Mouse (Mus musculus): ENCODE measurements around the gene Rasa4. TPM values are rescaled to one million over a fixed set of nuclear protein-coding genes. Genes with fewer than 3 reads are reported as not detected.

Rasa4 gene
- polyA plus RNA-seq (2012; rRNA removed), result 29.4 and 35.0 TPM in 2 replicates
- 14.1 and 17.1 TPM in 2 replicates for polyA plus RNA-seq (2014; fragmentation: Nextera tagmentation; extraction: Ambion mirVana)

- H3K9me3 ChIP-seq (ENCODE audit: control insufficient read depth, low read length), result no peaks in the 10 kb centered on the region
- 2% methylated on average over 18 of the region's 28 CpGs for WGBS
- peaks cover 9% of the 10 kb centered on the region; the same call in 1 of the 2 replicates for H3K4me1 ChIP-seq (ENCODE audit: control insufficient read depth, insufficient read depth, low read length)
- peak; percentile 13; the same call in 1 of the 2 replicates for TF ChIP-seq POLR2A (IDR thresholded peaks at IDR 0.05; ENCODE audit: borderline replicate concordance, extremely low read depth, insufficient read depth, insufficient read length)
- H3K27me3 ChIP-seq (ENCODE audit: control insufficient read depth, insufficient read depth, low read length), result no peaks in the 10 kb centered on the region
- peak within 1 kb of the TSS; percentile 93 for H3K4me2 ChIP-seq (replicated peaks; ENCODE audit: low read depth, low read length, severe bottlenecking)
- peak within 1 kb of the TSS; percentile 53 for H3K9ac ChIP-seq (ENCODE audit: low read depth, low read length, severe bottlenecking)
- peak within 1 kb of the TSS; percentile 64 for H3K4me3 ChIP-seq (replicated peaks; ENCODE audit: low read length)
- DNase-seq (ENCODE audit: low spot score) (peak; percentile 98), ATAC-seq (ENCODE audit: low FRiP score, low read depth) (peak; percentile 98)
- no peak within 1 kb of the TSS for H3K27ac ChIP-seq (replicated peaks; ENCODE audit: low read depth, low read length)
- no peaks in the 10 kb centered on the region for H3K36me3 ChIP-seq (ENCODE audit: control insufficient read depth, insufficient read depth, low read length)
These were observed at the start of gene Rasa4 for GRCm38 (mm10) chr5:136083669-136084107. Rasa4 (plus strand) TSS chr5:136083916.

- H3K9ac ChIP-seq (ENCODE audit: low read depth, low read length, severe bottlenecking), result no peak overlapping the region
- 76% methylated on average over 4 of the region's 4 CpGs for WGBS
- H3K27ac ChIP-seq (replicated peaks; ENCODE audit: low read depth, low read length), result no peak overlapping the region
- H3K4me1 ChIP-seq (ENCODE audit: control insufficient read depth, insufficient read depth, low read length), result no peaks in the 10 kb centered on the region
- no peak overlapping the region for H3K4me3 ChIP-seq (replicated peaks; ENCODE audit: low read length)
- ATAC-seq (ENCODE audit: low FRiP score, low read depth), result no peak
- DNase-seq (ENCODE audit: low spot score), result no peak
- H3K27me3 ChIP-seq (ENCODE audit: control insufficient read depth, insufficient read depth, low read length), result no peaks in the 10 kb centered on the region
- H3K36me3 ChIP-seq (ENCODE audit: control insufficient read depth, insufficient read depth, low read length), result peaks cover 31% of the 10 kb centered on the region
- TF ChIP-seq POLR2A (IDR thresholded peaks at IDR 0.05; ENCODE audit: borderline replicate concordance, extremely low read depth, insufficient read depth, insufficient read length), result no peak
- H3K4me2 ChIP-seq (replicated peaks; ENCODE audit: low read depth, low read length, severe bottlenecking), result no peak overlapping the region
- no peaks in the 10 kb centered on the region for H3K9me3 ChIP-seq (ENCODE audit: control insufficient read depth, low read length)
These were observed 48.8 kb upstream of the Rasa4 start for GRCm38 (mm10) chr5:136034868-136035267.

- Histone ChIP-seq H3K36me3 (ENCODE audit: control insufficient read depth, insufficient read depth, low read length) (peaks cover 27% of the 10 kb centered on the region), H3K4me3 (replicated peaks; ENCODE audit: low read length) (no peak overlapping the region), H3K27ac (replicated peaks; ENCODE audit: low read depth, low read length) (no peak overlapping the region), H3K27me3 (ENCODE audit: control insufficient read depth, insufficient read depth, low read length) (no peaks in the 10 kb centered on the region), H3K9me3 (ENCODE audit: control insufficient read depth, low read length) (no peaks in the 10 kb centered on the region), H3K9ac (ENCODE audit: low read depth, low read length, severe bottlenecking) (no peak overlapping the region), H3K4me1 (ENCODE audit: control insufficient read depth, insufficient read depth, low read length) (no peaks in the 10 kb centered on the region; the same call in 1 of the 2 replicates), H3K4me2 (replicated peaks; ENCODE audit: low read depth, low read length, severe bottlenecking) (no peak overlapping the region)
- DNase-seq (ENCODE audit: low spot score) (no peak), ATAC-seq (ENCODE audit: low FRiP score, low read depth) (no peak)
- no peak for TF ChIP-seq POLR2A (IDR thresholded peaks at IDR 0.05; ENCODE audit: borderline replicate concordance, extremely low read depth, insufficient read depth, insufficient read length)
- 93% methylated on average over 1 of the region's 1 CpGs for WGBS
These were observed 48.4 kb upstream of the Rasa4 start for GRCm38 (mm10) chr5:136035285-136035684.

DNA sequence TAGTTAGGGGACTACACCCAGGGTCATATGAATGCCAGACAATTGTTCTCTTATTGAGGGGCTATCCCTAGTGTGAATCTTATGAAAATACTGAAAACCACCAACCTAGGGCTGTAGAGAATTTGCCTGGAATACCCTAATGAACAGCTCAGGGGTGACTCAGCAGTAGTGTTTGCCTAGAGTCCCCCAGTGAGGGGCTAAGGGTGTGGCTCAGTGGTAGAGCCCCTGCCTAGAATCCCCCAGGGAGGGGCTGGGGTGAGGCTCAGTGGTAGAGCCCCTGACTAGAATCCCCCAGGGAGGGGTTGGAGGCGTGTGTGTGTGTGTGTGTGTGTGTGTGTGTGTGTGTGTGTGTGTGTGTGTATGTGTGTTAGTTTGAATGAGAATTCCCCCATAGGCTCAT lies 47.0 kb upstream of the Rasa4 start:
- Histone ChIP-seq H3K36me3 (ENCODE audit: control insufficient read depth, insufficient read depth, low read length) (peaks cover 14% of the 10 kb centered on the region), H3K27me3 (ENCODE audit: control insufficient read depth, insufficient read depth, low read length) (no peaks in the 10 kb centered on the region), H3K27ac (replicated peaks; ENCODE audit: low read depth, low read length) (no peak overlapping the region), H3K4me1 (ENCODE audit: control insufficient read depth, insufficient read depth, low read length) (no peaks in the 10 kb centered on the region; the same call in 1 of the 2 replicates), H3K4me3 (replicated peaks; ENCODE audit: low read length) (no peak overlapping the region), H3K9me3 (ENCODE audit: control insufficient read depth, low read length) (no peaks in the 10 kb centered on the region), H3K9ac (ENCODE audit: low read depth, low read length, severe bottlenecking) (no peak overlapping the region), H3K4me2 (replicated peaks; ENCODE audit: low read depth, low read length, severe bottlenecking) (no peak overlapping the region)
- no peak for DNase-seq (ENCODE audit: low spot score)
- whole genome bisulfite sequencing, result 100% methylated on average over 1 of the region's 1 CpGs
- no peak for TF ChIP-seq POLR2A (IDR thresholded peaks at IDR 0.05; ENCODE audit: borderline replicate concordance, extremely low read depth, insufficient read depth, insufficient read length)
- no peak for ATAC-seq (ENCODE audit: low FRiP score, low read depth)

DNA sequence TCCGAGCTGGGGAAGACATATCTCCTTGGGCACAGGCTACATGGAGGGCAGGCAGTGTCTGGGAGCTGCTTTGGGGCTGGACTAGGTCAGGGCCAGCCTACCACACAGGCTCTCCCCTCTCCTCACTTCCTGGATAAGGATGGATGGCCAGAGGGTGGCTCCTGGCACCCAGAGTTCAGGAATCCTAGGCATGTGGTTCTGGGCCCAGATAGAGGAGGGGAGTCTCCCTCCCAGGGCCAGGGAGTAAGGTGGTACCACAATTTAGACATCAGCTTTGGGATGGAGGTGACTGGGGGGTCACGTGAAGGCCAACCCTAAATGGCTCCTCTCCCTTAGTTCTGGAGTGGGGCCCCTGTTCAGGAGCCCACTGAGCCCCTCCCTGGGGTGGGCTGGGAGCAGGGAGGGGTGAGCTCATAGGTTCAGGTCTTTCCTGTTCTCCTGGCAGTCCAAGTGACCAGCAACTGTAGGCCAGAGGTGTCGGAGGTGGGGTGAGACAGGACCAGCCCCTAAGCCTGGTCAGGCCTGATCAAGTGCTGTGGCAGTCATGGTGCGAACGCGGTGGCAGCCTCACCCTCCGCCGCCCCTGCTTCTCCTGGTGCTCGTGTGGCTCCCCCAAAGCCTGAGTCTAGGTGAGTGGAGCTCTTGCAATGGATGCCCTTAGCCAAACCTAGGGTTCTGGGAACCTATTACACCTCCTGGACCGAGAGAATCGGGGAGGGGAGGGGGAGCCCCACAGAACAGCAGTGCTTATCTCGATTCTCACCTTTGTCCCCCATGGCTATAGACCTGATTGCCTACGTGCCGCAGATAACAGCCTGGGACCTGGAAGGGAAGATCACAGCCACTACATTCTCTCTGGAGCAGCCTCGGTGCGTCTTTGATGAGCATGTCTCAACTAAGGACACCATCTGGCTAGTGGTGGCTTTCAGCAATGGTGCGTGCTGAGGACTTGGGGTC lies 45.2 kb upstream of the Rasa4 start, which contains the start of gene Upk3b:
Gene Upk3b, plus strand, starts transcription at position 239 of the 957 bp plus-strand sequence.
- no peak for ATAC-seq (ENCODE audit: low FRiP score, low read depth)
- Histone ChIP-seq H3K4me3 (replicated peaks; ENCODE audit: low read length) (no peak within 1 kb of the TSS), H3K4me1 (ENCODE audit: control insufficient read depth, insufficient read depth, low read length) (no peaks in the 10 kb centered on the region; the same call in none of the 2 replicates), H3K36me3 (ENCODE audit: control insufficient read depth, insufficient read depth, low read length) (no peaks in the 10 kb centered on the region), H3K9me3 (ENCODE audit: control insufficient read depth, low read length) (no peaks in the 10 kb centered on the region), H3K4me2 (replicated peaks; ENCODE audit: low read depth, low read length, severe bottlenecking) (no peak within 1 kb of the TSS), H3K27ac (replicated peaks; ENCODE audit: low read depth, low read length) (no peak within 1 kb of the TSS), H3K27me3 (ENCODE audit: control insufficient read depth, insufficient read depth, low read length) (no peaks in the 10 kb centered on the region), H3K9ac (ENCODE audit: low read depth, low read length, severe bottlenecking) (no peak within 1 kb of the TSS)
- no peak for TF ChIP-seq POLR2A (IDR thresholded peaks at IDR 0.05; ENCODE audit: borderline replicate concordance, extremely low read depth, insufficient read depth, insufficient read length)
- no peak for DNase-seq (ENCODE audit: low spot score)
- WGBS, result 75% methylated on average over 17 of the region's 17 CpGs

All from limb, embryonic 14.5 days (tissue).